Mouse (Mus musculus) cerebellum, adult 9-10 months (tissue): ENCODE measurements around the gene H2-M10.4.
"Not testable (repeated sequence)": the region's sequence is repeated elsewhere in the genome, so short reads cannot be mapped to it uniquely, and the experiment has no call there.

ENCODE experiments used
- DNase-seq: peaks from one replicate; pipeline ENCODE4 v3.0.0; 2022

H2-M10.4 gene

GRCm38 (mm10) chr17:36462234-36462633 lies at the start of gene H2-M10.4:
TSS of gene H2-M10.4 (minus strand) at chr17:36462334.
- no peak for DNase-seq

- no peak for DNase-seq
Observed at GRCm38 (mm10) chr17:36503910-36504309, 41.8 kb upstream of the H2-M10.4 start.

DNA sequence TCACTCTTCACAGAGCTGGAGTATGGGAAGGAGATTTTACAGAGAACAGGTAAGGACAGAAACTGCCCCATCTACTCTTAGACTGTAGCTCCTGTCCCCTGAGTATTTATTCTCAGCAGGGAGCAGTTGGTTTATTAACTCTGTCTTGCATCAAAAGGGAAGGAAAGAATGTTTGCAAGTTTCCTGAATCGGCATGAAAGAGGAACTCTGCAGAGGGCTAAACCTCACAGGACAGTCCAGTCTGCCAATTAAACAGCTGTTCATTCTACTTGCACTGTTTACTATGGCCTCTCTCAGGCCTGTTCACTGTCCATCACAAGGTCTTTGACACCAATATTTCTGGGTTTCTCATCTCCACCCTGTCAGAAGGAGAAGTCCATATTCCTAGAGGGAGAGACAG lies 38.3 kb upstream of the H2-M10.4 start:
- no peak for DNase-seq

DNA sequence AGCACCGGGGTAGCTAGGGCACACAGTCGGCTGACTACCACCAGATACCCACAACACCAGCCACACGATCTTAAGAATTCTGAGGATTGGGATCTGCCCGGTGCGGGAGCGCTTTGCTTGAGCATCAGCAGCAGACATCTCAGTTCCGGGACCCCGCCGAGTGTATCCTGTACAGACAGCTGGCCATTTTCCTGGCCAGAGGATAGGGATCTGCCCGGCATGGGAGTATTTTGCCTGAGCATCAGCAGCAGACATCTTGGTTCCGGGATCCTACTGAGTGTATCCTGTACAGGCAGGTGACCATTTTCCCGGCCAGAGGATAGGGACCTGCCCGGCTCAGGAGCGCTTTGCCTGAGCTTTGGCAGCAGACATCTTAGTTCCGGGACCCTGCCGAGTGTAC lies 26.0 kb upstream of the H2-M10.4 start:
- not testable (repeated sequence) for DNase-seq

- no peak for DNase-seq
Observed at GRCm38 (mm10) chr17:36486687-36487230, 24.6 kb upstream of the H2-M10.4 start.

GRCm38 (mm10) chr17:36483865-36484264 lies 21.7 kb upstream of the H2-M10.4 start:
- no peak for DNase-seq

- DNase-seq: no peak
Observed at GRCm38 (mm10) chr17:36456260-36456659, 5.9 kb downstream of the H2-M10.4 start.

DNA sequence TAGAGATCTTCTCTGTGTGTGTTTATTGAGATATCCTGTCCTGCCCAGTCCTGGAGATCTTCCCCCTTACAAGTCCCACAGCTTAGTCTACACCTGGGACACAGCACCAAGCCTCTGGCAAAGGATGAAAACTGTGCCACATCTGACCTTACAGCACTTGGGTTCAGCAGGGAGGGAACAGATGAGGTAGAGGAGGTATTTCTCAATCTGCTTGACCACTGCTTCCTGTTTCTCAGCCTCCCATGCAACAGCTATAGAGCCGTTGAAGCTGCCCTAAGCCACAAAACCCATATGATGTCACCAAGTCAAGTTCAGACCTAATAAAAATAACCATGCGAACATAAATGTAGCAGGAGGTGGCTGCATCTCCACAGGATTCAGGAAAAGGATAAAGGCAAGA lies 30.7 kb downstream of the H2-M10.4 start:
- no peak for DNase-seq

DNA sequence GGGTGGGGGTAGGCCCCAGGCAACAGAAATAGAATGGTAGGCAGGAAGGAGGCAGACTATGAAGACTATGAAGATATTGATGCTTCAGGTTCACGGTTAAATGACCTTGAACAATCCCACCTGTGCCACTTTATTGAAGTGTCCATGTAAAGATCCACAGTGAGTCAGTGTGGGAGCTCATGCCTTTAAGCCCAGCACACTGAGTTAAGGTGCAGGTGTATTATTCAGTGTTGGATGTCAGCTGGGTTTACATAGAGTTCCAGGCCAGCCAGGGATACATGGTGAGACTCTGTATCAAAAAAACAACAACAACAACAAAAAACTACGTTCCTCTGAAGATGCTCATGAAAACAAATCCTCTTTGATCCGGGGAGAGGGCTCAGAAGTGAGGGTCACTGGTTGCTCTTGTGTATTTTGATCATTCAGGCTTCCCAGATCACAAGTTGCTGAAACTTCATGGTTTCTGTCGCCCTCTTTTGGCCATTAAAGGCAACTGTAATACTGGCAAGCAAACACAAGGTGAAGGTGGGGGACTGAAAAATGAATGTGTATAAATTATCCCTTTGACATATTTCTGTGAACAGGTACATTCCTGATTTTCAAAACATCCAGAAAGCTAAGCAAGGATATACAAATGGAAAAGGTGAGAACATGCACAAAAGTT lies 43.9 kb downstream of the H2-M10.4 start:
- peak; percentile 57 for DNase-seq

GRCm38 (mm10) chr17:36417416-36417815 lies 44.7 kb downstream of the H2-M10.4 start:
- no peak for DNase-seq

GRCm38 (mm10) chr17:36415407-36415806 lies 46.7 kb downstream of the H2-M10.4 start:
- DNase-seq: no peak

DNA sequence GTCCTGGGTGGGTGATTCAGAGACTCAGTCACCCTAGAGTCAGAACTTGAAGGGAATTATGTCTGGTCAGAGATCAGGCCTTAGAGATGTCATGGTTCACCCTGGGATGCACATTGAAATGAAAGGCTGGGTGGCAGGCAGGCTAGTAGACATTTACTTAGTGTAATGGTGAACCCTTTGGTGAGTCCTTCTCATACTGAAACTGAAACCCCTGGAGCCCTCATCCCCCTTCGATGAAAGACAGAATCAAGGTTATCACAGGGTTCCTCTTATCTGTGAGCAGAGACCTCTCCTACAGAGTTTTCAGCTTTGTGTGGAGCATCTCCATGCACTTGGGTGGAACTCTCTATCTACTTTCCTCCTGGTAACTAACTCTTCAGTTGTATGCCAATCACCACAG lies 47.8 kb downstream of the H2-M10.4 start:
- DNase-seq: no peak
